ENCODE assay signal across 11 mouse cellular contexts in genomic region chr11:68613071-68613711, GRCm38 (mm10). TPM values are rescaled to one million over a fixed set of nuclear protein-coding genes. Genes with fewer than 3 reads are reported as not detected.
DNase-seq lines count a peak whose midpoint lies in the region; ATAC-seq and TF ChIP-seq lines count a peak whose summit lies in the region.
"Had no signal": no experiment of that assay in that cellular context is flagged by ENCODE, and none has a peak within 500 bp of the region (broad histone marks: within the 10 kb centered on the region; RNA-seq: fewer than 3 reads in every experiment).

No protein-coding gene starts in this region.

- no peaks in the 10 kb centered on the region for H3K27me3 ChIP-seq in kidney, adult 2 months (replicated peaks; ENCODE audit: control insufficient read depth, insufficient read depth, low read length)
- H3K27me3 ChIP-seq in intestine, embryonic 15.5 days (replicated peaks) = no peaks in the 10 kb centered on the region
- H3K27me3 ChIP-seq: liver, embryonic 13.5 days had no signal

- no peaks in the 10 kb centered on the region for H3K4me1 ChIP-seq in kidney, adult 2 months (ENCODE audit: control insufficient read depth, insufficient read depth, low read length)
- H3K4me1 ChIP-seq in embryonic fibroblast, embryonic 13.5 days (ENCODE audit: control insufficient read depth, insufficient read depth, low read length) = peaks cover 6% of the 10 kb centered on the region; the same call in 1 of the 2 replicates
- peaks cover 9% of the 10 kb centered on the region for H3K4me1 ChIP-seq in intestine, embryonic 15.5 days (replicated peaks)
- H3K4me1 ChIP-seq: liver, embryonic 13.5 days had no signal

- no peak overlapping the region for H3K4me2 ChIP-seq in intestine, embryonic 15.5 days (replicated peaks)
- H3K4me2 ChIP-seq: liver, embryonic 13.5 days had no signal

- no peak for TF ChIP-seq CTCF in kidney, adult 2 months (conservative IDR thresholded peaks at IDR 0.05; ENCODE audit: insufficient read depth, insufficient read length, low read depth, low read length)
- TF ChIP-seq CTCF in embryonic fibroblast, embryonic 13.5 days (IDR thresholded peaks at IDR 0.05; ENCODE audit: borderline replicate concordance, insufficient read depth, low read length) = no peak

- no peak overlapping the region for H3K4me3 ChIP-seq in kidney, adult 2 months (ENCODE audit: insufficient read depth, low read depth, low read length)
- H3K4me3 ChIP-seq in embryonic fibroblast, embryonic 13.5 days (ENCODE audit: insufficient read depth, low read length) = no peak overlapping the region
- H3K4me3 ChIP-seq in intestine, embryonic 15.5 days (replicated peaks) = no peak overlapping the region
- H3K4me3 ChIP-seq: liver, embryonic 13.5 days had no signal

- H3K27ac ChIP-seq in kidney, adult 2 months (ENCODE audit: insufficient read depth, low read depth, low read length) = no peak overlapping the region
- peak overlapping the region; percentile 24; the same call in 1 of the 2 replicates for H3K27ac ChIP-seq in embryonic fibroblast, embryonic 13.5 days (ENCODE audit: insufficient read depth, low read length)
- H3K27ac ChIP-seq in intestine, embryonic 15.5 days = no peak overlapping the region
- H3K27ac ChIP-seq: liver, embryonic 13.5 days had no signal

- no peak for TF ChIP-seq POLR2A in kidney, adult 2 months (IDR thresholded peaks at IDR 0.05; ENCODE audit: low read depth, low read length)
- TF ChIP-seq POLR2A in embryonic fibroblast, embryonic 13.5 days (IDR thresholded peaks at IDR 0.05; ENCODE audit: low read depth, low read length) = no peak

- H3K36me3 ChIP-seq in kidney, adult 2 months (ENCODE audit: control insufficient read depth, insufficient read depth, low read length) = no peaks in the 10 kb centered on the region
- H3K36me3 ChIP-seq in intestine, embryonic 15.5 days = no peaks in the 10 kb centered on the region
- H3K36me3 ChIP-seq: liver, embryonic 13.5 days had no signal

- no peaks in the 10 kb centered on the region for H3K9me3 ChIP-seq in intestine, embryonic 15.5 days
- H3K9me3 ChIP-seq: liver, embryonic 13.5 days had no signal

- ATAC-seq in intestine, embryonic 15.5 days = peak; percentile 47; the same call in 1 of the 2 replicates
- ATAC-seq: forebrain, embryonic 14.5 days had no signal

- no peak overlapping the region for H3K9ac ChIP-seq in intestine, embryonic 15.5 days
- H3K9ac ChIP-seq: liver, embryonic 13.5 days had no signal

- WGBS in kidney, adult 2 months = 40% methylated on average over 5 of the region's 5 CpGs
- 34% methylated on average over 5 of the region's 5 CpGs for WGBS in intestine, embryonic 15.5 days

- DNase-seq in kidney, adult 2 months = peak; percentile 22
- DNase-seq in kidney, adult 9 months = no peak
- peak; percentile 54 to 73 for DNase-seq in lung, postnatal 4 days
- no peak for DNase-seq in cerebellum, postnatal 4 days (ENCODE audit: low spot score in 2 of 2)
- no peak for DNase-seq in adrenal gland, postnatal 25 days
- DNase-seq in cerebellum, postnatal 36 days = no peak
- DNase-seq: cerebellum, postnatal 25 days; liver, embryonic 13.5 days had no signal

RNA-seq across cellular contexts. Expression of gene Ccdc42, which starts 26.4 kb away (rescaled TPM):
- polyA plus RNA-seq in kidney, adult 2 months (2012; rRNA removed) = 0.33 TPM in 1 of 2 replicates, not detected in the other
- not detected in 2 replicates for polyA plus RNA-seq in embryonic fibroblast, embryonic 13.5 days (2011; ENCODE audit: insufficient read length, low read depth, missing spikeins)
- polyA plus RNA-seq in intestine, embryonic 15.5 days (2015; fragmentation: Nextera tagmentation; extraction: Ambion mirVana) = 0.21 and 0.25 TPM in 2 replicates
- not detected in 2 replicates for total RNA-seq in adrenal gland, postnatal 25 days (2021)

RNA-seq across cellular contexts. Expression of gene Mfsd6l, which starts 57.2 kb away (rescaled TPM):
- polyA plus RNA-seq in kidney, adult 2 months (2012; rRNA removed) = 2.2 and 2.3 TPM in 2 replicates
- not detected in 2 replicates for polyA plus RNA-seq in embryonic fibroblast, embryonic 13.5 days (2011; ENCODE audit: insufficient read length, low read depth, missing spikeins)
- polyA plus RNA-seq in intestine, embryonic 15.5 days (2015; fragmentation: Nextera tagmentation; extraction: Ambion mirVana) = 4.3 and 4.7 TPM in 2 replicates
- 0.15 TPM in 1 of 2 replicates, not detected in the other for total RNA-seq in adrenal gland, postnatal 25 days (2021)
- polyA plus RNA-seq: forebrain, embryonic 14.5 days; liver, embryonic 13.5 days had no signal

Comparison
In these comparisons a context has a peak if more than half of its experiments do, and no peak if none do; other contexts are left out.
1. DNase-seq: peak in kidney, adult 2 months (single experiment) and lung, postnatal 4 days (2 of 2); none in kidney, adult 9 months (single experiment), cerebellum, postnatal 4 days (0 of 2), adrenal gland, postnatal 25 days (single experiment) and cerebellum, postnatal 36 days (0 of 2).